Mouse (Mus musculus) midbrain, embryonic 12.5 days (tissue): ENCODE data around the gene Olfr418. TPM values are rescaled to one million over a fixed set of nuclear protein-coding genes. Genes with fewer than 3 reads are reported as not detected.

Experiments used
- polyA plus RNA-seq: library from polyadenylated mRNA; unstranded; fragments of >200 nt; fragmentation: Nextera tagmentation; extraction: Ambion mirVana; gene quantifications from 2 replicates; pipeline ENCODE4 v1.2.1, GENCODE M21; 2016

Gene Olfr418
- polyA plus RNA-seq, 1 experiment from 2014 or later, result not detected

Other genes with a start within 250 kb of the Olfr418 start
- gene Olfr1408, start 128.6 kb upstream of the Olfr418 start, polyA plus RNA-seq, result not detected in 2 replicates
- gene Olfr1406, start 75.4 kb upstream of the Olfr418 start, polyA plus RNA-seq, result not detected in 2 replicates
- not detected in 2 replicates for gene Olfr218, start 68.2 kb upstream of the Olfr418 start, polyA plus RNA-seq
- not detected in 2 replicates for gene Olfr1404, start 53.6 kb upstream of the Olfr418 start, polyA plus RNA-seq
- gene Fcer1a, start 38.8 kb upstream of the Olfr418 start, polyA plus RNA-seq, result not detected in 2 replicates
- gene Mptx2, start 11.8 kb downstream of the Olfr418 start, polyA plus RNA-seq, result not detected in 2 replicates
- 7.1 and 7.3 TPM in 2 replicates for gene Ackr1, start 67.7 kb downstream of the Olfr418 start, polyA plus RNA-seq
- 6.4 and 7.0 TPM in 2 replicates for gene Aim2, start 84.9 kb downstream of the Olfr418 start, polyA plus RNA-seq
- gene Cadm3, start 101.7 kb downstream of the Olfr418 start, polyA plus RNA-seq, result 21.6 and 22.8 TPM in 2 replicates
- gene Ifi206, start 225.0 kb downstream of the Olfr418 start, polyA plus RNA-seq, result 0.08 TPM in 1 of 2 replicates, not detected in the other